Mouse (Mus musculus) lung, embryonic 16.5 days (tissue): ENCODE data around the gene Syce1. TPM values are rescaled to one million over a fixed set of nuclear protein-coding genes. Genes with fewer than 3 reads are reported as not detected.
A peak's percentile ranks its signal among the peaks of the same experiment; 100 is the strongest.
"Not testable (repeated sequence)": the region's sequence is repeated elsewhere in the genome, so short reads cannot be mapped to it uniquely, and the experiment has no call there.

Experiments used
- ATAC-seq: fragments of 200-750 bp; cut with Nextera tagmentation; 2 replicates; pipeline ENCODE4 v1.8.0; 2017; ENCODE audit warnings: low read depth, mild to moderate bottlenecking, moderate library complexity
- H3K27ac ChIP-seq: fragments of 300-500 bp; sonication (generic); 2 replicates; pipeline ENCODE4 v1.5.1; 2014; ENCODE audit warnings: mild to moderate bottlenecking, control low read depth, low read length
- H3K27me3 ChIP-seq: fragments of 300-500 bp; sonication (generic); 2 replicates; pipeline ENCODE4 v1.6.1; 2014; ENCODE audit warnings: low read depth, low read length, mixed read lengths; ENCODE audit not compliant: control insufficient read depth, insufficient read depth
- H3K36me3 ChIP-seq: fragments of 300-500 bp; sonication (generic); 2 replicates; pipeline ENCODE4 v1.6.1; 2014; ENCODE audit warnings: low read length; ENCODE audit not compliant: control insufficient read depth, insufficient read depth
- H3K4me1 ChIP-seq: fragments of 300-500 bp; sonication (generic); replicated peaks from 2 replicates; pipeline ENCODE4 v1.6.1; 2014; ENCODE audit warnings: low read length, mixed read lengths; ENCODE audit not compliant: control insufficient read depth, insufficient read depth
- H3K4me2 ChIP-seq: fragments of 300-500 bp; sonication (generic); 2 replicates; pipeline ENCODE4 v1.6.1; 2014; ENCODE audit warnings: low read depth, low read length, control low read depth
- H3K4me3 ChIP-seq: fragments of 300-500 bp; sonication (generic); 2 replicates; pipeline ENCODE4 v1.5.1; 2014; ENCODE audit warnings: mild to moderate bottlenecking, low read length, control low read depth
- H3K9ac ChIP-seq: fragments of 300-500 bp; sonication (generic); 2 replicates; pipeline ENCODE4 v1.6.1; 2014; ENCODE audit warnings: low read length, control low read depth
- H3K9me3 ChIP-seq: fragments of 300-500 bp; sonication (generic); 2 replicates; pipeline ENCODE4 v1.6.1; 2016; ENCODE audit warnings: low read length; ENCODE audit not compliant: control insufficient read depth
- WGBS: fragments of 180-500 bp; shearing (Covaris S2); extraction: QIAGEN DNeasy Blood & Tissue Kit; methylation state at CpG from one replicate; pipeline ENCODE4 v1.1.7; 2014; 5-methylcytosine and 5-hydroxymethylcytosine counted together
- polyA plus RNA-seq: library from polyadenylated mRNA; unstranded; fragments of >200 nt; fragmentation: Nextera tagmentation; extraction: Ambion mirVana; gene quantifications from 2 replicates; pipeline ENCODE4 v1.2.1, GENCODE M21; 2015

The Syce1 gene
- polyA plus RNA-seq, 1 experiment from 2014 or later: 0.40 TPM

GRCm38 (mm10) chr7:140797619-140798018 lies 10.0 kb upstream of the Syce1 start:
- H3K36me3 ChIP-seq: no peaks in the 10 kb centered on the region
- WGBS: 87% methylated on average over 3 of the region's 3 CpGs
- H3K27me3 ChIP-seq: no peaks in the 10 kb centered on the region
- no peaks in the 10 kb centered on the region for H3K4me1 ChIP-seq
- no peak overlapping the region for H3K4me3 ChIP-seq
- no peak overlapping the region for H3K27ac ChIP-seq
- H3K9me3 ChIP-seq: no peaks in the 10 kb centered on the region
- H3K9ac ChIP-seq: no peak overlapping the region
- no peak for ATAC-seq
- no peak overlapping the region for H3K4me2 ChIP-seq

- H3K9ac ChIP-seq: no peak overlapping the region
- H3K27ac ChIP-seq: no peak overlapping the region
- no peaks in the 10 kb centered on the region for H3K36me3 ChIP-seq
- WGBS: 38% methylated on average over 4 of the region's 4 CpGs
- H3K4me3 ChIP-seq: no peak overlapping the region
- H3K27me3 ChIP-seq: no peaks in the 10 kb centered on the region
- ATAC-seq: no peak
- H3K4me2 ChIP-seq: no peak overlapping the region
- H3K4me1 ChIP-seq: no peaks in the 10 kb centered on the region
- no peaks in the 10 kb centered on the region for H3K9me3 ChIP-seq
Measured at GRCm38 (mm10) chr7:140793541-140793940, 5.9 kb upstream of the Syce1 start.

GRCm38 (mm10) chr7:140788053-140788435 lies 392 bp upstream of the Syce1 start:
- Histone ChIP-seq H3K9me3 (no peaks in the 10 kb centered on the region), H3K9ac (no peak overlapping the region), H3K27ac (no peak overlapping the region), H3K4me3 (no peak overlapping the region), H3K27me3 (no peaks in the 10 kb centered on the region), H3K4me1 (no peaks in the 10 kb centered on the region), H3K4me2 (no peak overlapping the region), H3K36me3 (no peaks in the 10 kb centered on the region)
- WGBS: 80% methylated on average over 7 of the region's 7 CpGs
- no peak for ATAC-seq

GRCm38 (mm10) chr7:140780548-140780947 lies 7.1 kb downstream of the Syce1 start:
- Histone ChIP-seq H3K27me3 (no peaks in the 10 kb centered on the region), H3K9me3 (no peaks in the 10 kb centered on the region), H3K4me1 (no peaks in the 10 kb centered on the region), H3K9ac (no peak overlapping the region), H3K4me3 (no peak overlapping the region), H3K4me2 (no peak overlapping the region), H3K36me3 (no peaks in the 10 kb centered on the region), H3K27ac (no peak overlapping the region)
- WGBS: 66% methylated on average over 4 of the region's 4 CpGs
- no peak for ATAC-seq

- H3K27me3 ChIP-seq: no peaks in the 10 kb centered on the region
- WGBS: 63% methylated on average over 12 of the region's 12 CpGs
- H3K9me3 ChIP-seq: no peaks in the 10 kb centered on the region
- H3K27ac ChIP-seq: no peak overlapping the region
- no peak overlapping the region for H3K4me3 ChIP-seq
- H3K4me2 ChIP-seq: no peak overlapping the region
- H3K36me3 ChIP-seq: no peaks in the 10 kb centered on the region
- no peak for ATAC-seq
- H3K4me1 ChIP-seq: no peaks in the 10 kb centered on the region
- no peak overlapping the region for H3K9ac ChIP-seq
Measured at GRCm38 (mm10) chr7:140765888-140766739, 21.5 kb downstream of the Syce1 start.

GRCm38 (mm10) chr7:140765391-140765790 lies 22.3 kb downstream of the Syce1 start:
- WGBS: 75% methylated on average over 1 of the region's 1 CpGs
- not testable (repeated sequence) for H3K27ac ChIP-seq, ATAC-seq, H3K4me2 ChIP-seq, H3K9me3 ChIP-seq, H3K9ac ChIP-seq, H3K36me3 ChIP-seq, H3K4me1 ChIP-seq, H3K27me3 ChIP-seq, H3K4me3 ChIP-seq

- WGBS: 79% methylated on average over 7 of the region's 7 CpGs
- Histone ChIP-seq H3K4me3 (no peak within 1 kb of the TSS), H3K9me3 (no peaks in the 10 kb centered on the region), H3K4me1 (no peaks in the 10 kb centered on the region), H3K4me2 (no peak within 1 kb of the TSS), H3K9ac (no peak within 1 kb of the TSS), H3K36me3 (no peaks in the 10 kb centered on the region), H3K27ac (no peak within 1 kb of the TSS), H3K27me3 (no peaks in the 10 kb centered on the region)
- no peak for ATAC-seq
Measured at GRCm38 (mm10) chr7:140763447-140764020, 24.1 kb downstream of the Syce1 start, which contains the start of gene Cyp2e1. TSS of gene Cyp2e1 (plus strand) at chr7:140763739.

- H3K4me2 ChIP-seq: no peak overlapping the region
- no peaks in the 10 kb centered on the region for H3K4me1 ChIP-seq
- H3K27me3 ChIP-seq: no peaks in the 10 kb centered on the region
- no peak overlapping the region for H3K4me3 ChIP-seq
- no peak overlapping the region for H3K27ac ChIP-seq
- no peaks in the 10 kb centered on the region for H3K36me3 ChIP-seq
- no peak overlapping the region for H3K9ac ChIP-seq
- no peaks in the 10 kb centered on the region for H3K9me3 ChIP-seq
- no peak for ATAC-seq
Measured at GRCm38 (mm10) chr7:140760647-140761046, 27.0 kb downstream of the Syce1 start.

- peak; percentile 74; the same call in 1 of the 2 replicates for ATAC-seq
- Histone ChIP-seq H3K4me3 (no peak overlapping the region), H3K27ac (no peak overlapping the region), H3K27me3 (no peaks in the 10 kb centered on the region), H3K36me3 (no peaks in the 10 kb centered on the region), H3K4me2 (no peak overlapping the region), H3K4me1 (no peaks in the 10 kb centered on the region), H3K9me3 (peaks cover 4% of the 10 kb centered on the region), H3K9ac (no peak overlapping the region)
- WGBS: 63% methylated on average over 4 of the region's 4 CpGs
Measured at GRCm38 (mm10) chr7:140756151-140756854, 31.3 kb downstream of the Syce1 start.
